Mouse (Mus musculus): Measurements from ENCODE around the gene Abhd4. TPM values are rescaled to one million over a fixed set of nuclear protein-coding genes. Genes with fewer than 3 reads are reported as not detected.

The Abhd4 gene
- polyA plus RNA-seq, 1 experiment, result 70.4 TPM

- Histone ChIP-seq H3K4me1 (ENCODE audit: control insufficient read depth, insufficient read depth, low read length) (peaks cover 15% of the 10 kb centered on the region), H3K4me3 (replicated peaks; ENCODE audit: extremely low read depth, low read depth, low read length) (no peak overlapping the region)
- WGBS, result 5% methylated on average over 9 of the region's 9 CpGs
- no peak for DNase-seq
- TF ChIP-seq POLR2A (IDR thresholded peaks at IDR 0.05; ENCODE audit: borderline replicate concordance, extremely low read depth, low read depth, low read length), result no peak
- TF ChIP-seq CTCF (IDR thresholded peaks at IDR 0.05; ENCODE audit: insufficient read depth, low read length), result no peak
These were observed 21.0 kb upstream of the Abhd4 start for GRCm38 (mm10) chr14:54232811-54233558.

- Histone ChIP-seq H3K4me3 (replicated peaks; ENCODE audit: extremely low read depth, low read depth, low read length) (no peak overlapping the region), H3K4me1 (ENCODE audit: control insufficient read depth, insufficient read depth, low read length) (peaks cover 15% of the 10 kb centered on the region)
- TF ChIP-seq POLR2A (IDR thresholded peaks at IDR 0.05; ENCODE audit: borderline replicate concordance, extremely low read depth, low read depth, low read length), result no peak
- no peak for DNase-seq
- 35% methylated on average over 16 of the region's 16 CpGs for WGBS
These were observed 20.3 kb upstream of the Abhd4 start for GRCm38 (mm10) chr14:54233559-54234143.

- no peak for DNase-seq
- 71% methylated on average over 20 of the region's 20 CpGs for WGBS
- TF ChIP-seq CTCF (IDR thresholded peaks at IDR 0.05; ENCODE audit: insufficient read depth, low read length), result no peak
- no peak for TF ChIP-seq POLR2A (IDR thresholded peaks at IDR 0.05; ENCODE audit: borderline replicate concordance, extremely low read depth, low read depth, low read length)
These were observed 19.6 kb upstream of the Abhd4 start for GRCm38 (mm10) chr14:54234231-54235040.

GRCm38 (mm10) chr14:54235825-54236540 lies 18.0 kb upstream of the Abhd4 start:
- no peak for TF ChIP-seq CTCF (IDR thresholded peaks at IDR 0.05; ENCODE audit: insufficient read depth, low read length)
- no peak for TF ChIP-seq POLR2A (IDR thresholded peaks at IDR 0.05; ENCODE audit: borderline replicate concordance, extremely low read depth, low read depth, low read length)

More at GRCm38 (mm10) chr14:54234231-54235040, 19.6 kb upstream of the Abhd4 start:
- no peak overlapping the region for H3K4me3 ChIP-seq (replicated peaks; ENCODE audit: extremely low read depth, low read depth, low read length)
- peaks cover 15% of the 10 kb centered on the region for H3K4me1 ChIP-seq (ENCODE audit: control insufficient read depth, insufficient read depth, low read length)

GRCm38 (mm10) chr14:54236881-54237280 lies 17.1 kb upstream of the Abhd4 start:
- WGBS, result 84% methylated on average over 5 of the region's 5 CpGs
- H3K4me3 ChIP-seq (replicated peaks; ENCODE audit: extremely low read depth, low read depth, low read length), result no peak overlapping the region
- no peak for TF ChIP-seq CTCF (IDR thresholded peaks at IDR 0.05; ENCODE audit: insufficient read depth, low read length)
- no peak for TF ChIP-seq POLR2A (IDR thresholded peaks at IDR 0.05; ENCODE audit: borderline replicate concordance, extremely low read depth, low read depth, low read length)
- DNase-seq, result no peak
- H3K4me1 ChIP-seq (ENCODE audit: control insufficient read depth, insufficient read depth, low read length), result peaks cover 15% of the 10 kb centered on the region

More at GRCm38 (mm10) chr14:54235825-54236540, 18.0 kb upstream of the Abhd4 start:
- H3K4me3 ChIP-seq (replicated peaks; ENCODE audit: extremely low read depth, low read depth, low read length), result no peak overlapping the region
- 64% methylated on average over 5 of the region's 5 CpGs for WGBS
- DNase-seq, result no peak
- peaks cover 15% of the 10 kb centered on the region for H3K4me1 ChIP-seq (ENCODE audit: control insufficient read depth, insufficient read depth, low read length)

- 16% methylated on average over 7 of the region's 7 CpGs for WGBS
These were observed 14.8 kb upstream of the Abhd4 start for GRCm38 (mm10) chr14:54239002-54239736.

GRCm38 (mm10) chr14:54240542-54240941 lies 13.4 kb upstream of the Abhd4 start:
- Histone ChIP-seq H3K4me1 (ENCODE audit: control insufficient read depth, insufficient read depth, low read length) (no peaks in the 10 kb centered on the region; the same call in 1 of the 2 replicates), H3K4me3 (replicated peaks; ENCODE audit: extremely low read depth, low read depth, low read length) (no peak overlapping the region)
- no peak for DNase-seq
- WGBS, result 89% methylated on average over 5 of the region's 5 CpGs
- TF ChIP-seq POLR2A (IDR thresholded peaks at IDR 0.05; ENCODE audit: borderline replicate concordance, extremely low read depth, low read depth, low read length), result no peak
- no peak for TF ChIP-seq CTCF (IDR thresholded peaks at IDR 0.05; ENCODE audit: insufficient read depth, low read length)

More at GRCm38 (mm10) chr14:54239002-54239736, 14.8 kb upstream of the Abhd4 start:
- Histone ChIP-seq H3K4me1 (ENCODE audit: control insufficient read depth, insufficient read depth, low read length) (peaks cover 3% of the 10 kb centered on the region), H3K4me3 (replicated peaks; ENCODE audit: extremely low read depth, low read depth, low read length) (no peak overlapping the region)
- TF ChIP-seq CTCF (IDR thresholded peaks at IDR 0.05; ENCODE audit: insufficient read depth, low read length), result peak; percentile 87
- TF ChIP-seq POLR2A (IDR thresholded peaks at IDR 0.05; ENCODE audit: borderline replicate concordance, extremely low read depth, low read depth, low read length), result no peak
- peak; percentile 83 for DNase-seq

GRCm38 (mm10) chr14:54244183-54244582 lies 9.8 kb upstream of the Abhd4 start:
- TF ChIP-seq CTCF (IDR thresholded peaks at IDR 0.05; ENCODE audit: insufficient read depth, low read length) (no peak), POLR2A (IDR thresholded peaks at IDR 0.05; ENCODE audit: borderline replicate concordance, extremely low read depth, low read depth, low read length) (no peak)
- 79% methylated on average over 3 of the region's 3 CpGs for whole genome bisulfite sequencing
- Histone ChIP-seq H3K4me3 (replicated peaks; ENCODE audit: extremely low read depth, low read depth, low read length) (no peak overlapping the region), H3K4me1 (ENCODE audit: control insufficient read depth, insufficient read depth, low read length) (no peaks in the 10 kb centered on the region; the same call in 1 of the 2 replicates)
- DNase-seq, result no peak

Measured in lung, adult 2 months (tissue).